In the genomic region with DNA sequence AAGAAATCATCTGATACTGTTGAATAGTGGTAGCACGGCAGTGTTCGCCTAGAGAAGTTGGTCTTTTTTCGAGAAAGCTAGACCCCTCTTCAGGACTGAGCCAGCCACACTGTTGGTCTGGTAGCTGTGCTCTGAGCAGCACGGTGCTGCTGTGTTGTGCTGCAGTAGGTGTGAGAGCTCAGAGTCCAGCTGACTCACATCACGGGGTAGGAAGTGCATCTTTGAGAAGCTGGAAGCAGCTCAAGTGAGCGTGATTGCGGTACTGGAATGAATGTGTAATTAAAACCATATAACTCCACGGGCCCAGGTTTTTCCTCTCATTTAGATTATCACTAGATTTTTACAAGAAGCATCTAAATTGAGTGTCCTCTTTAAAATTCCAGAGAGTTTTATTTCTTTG, we compare ENCODE assay signal across 18 mouse cellular contexts.
DNase-seq lines count a peak whose midpoint lies in the region; ATAC-seq lines count a peak whose summit lies in the region.
"Had no signal": no experiment of that assay in that cellular context is flagged by ENCODE, and none has a peak within 500 bp of the region (broad histone marks: within the 10 kb centered on the region; RNA-seq: fewer than 3 reads in every experiment).

No protein-coding gene starts in this region.

- no peak overlapping the region for H3K4me3 ChIP-seq in embryonic facial prominence, embryonic 14.5 days (ENCODE audit: low read depth, low read length)
- H3K4me3 ChIP-seq in embryonic facial prominence, embryonic 10.5 days, result no peak overlapping the region
- H3K4me3 ChIP-seq: embryonic facial prominence, embryonic 13.5 days; forebrain, embryonic 13.5 days; heart, embryonic 15.5 days; limb, embryonic 12.5 days; megakaryocyte, embryonic 14.5 days; neural tube, embryonic 15.5 days had no signal

- H3K4me2 ChIP-seq in embryonic facial prominence, embryonic 14.5 days (ENCODE audit: low read depth, low read length), result no peak overlapping the region
- H3K4me2 ChIP-seq: embryonic facial prominence, embryonic 13.5 days; forebrain, embryonic 13.5 days; heart, embryonic 15.5 days; limb, embryonic 12.5 days; neural tube, embryonic 15.5 days had no signal

- no peaks in the 10 kb centered on the region for H3K9me3 ChIP-seq in embryonic facial prominence, embryonic 14.5 days (ENCODE audit: control insufficient read depth, low read length)
- no peaks in the 10 kb centered on the region for H3K9me3 ChIP-seq in embryonic facial prominence, embryonic 10.5 days
- H3K9me3 ChIP-seq: embryonic facial prominence, embryonic 13.5 days; forebrain, embryonic 13.5 days; heart, embryonic 15.5 days; limb, embryonic 12.5 days; megakaryocyte, embryonic 14.5 days; neural tube, embryonic 15.5 days had no signal

- peaks cover 75% of the 10 kb centered on the region for H3K36me3 ChIP-seq in embryonic facial prominence, embryonic 14.5 days (ENCODE audit: control insufficient read depth, insufficient read depth, low read length)
- peaks cover 58% of the 10 kb centered on the region for H3K36me3 ChIP-seq in embryonic facial prominence, embryonic 10.5 days (replicated peaks)

- no peaks in the 10 kb centered on the region for H3K27me3 ChIP-seq in embryonic facial prominence, embryonic 14.5 days (replicated peaks; ENCODE audit: control insufficient read depth, insufficient read depth, low read length)
- H3K27me3 ChIP-seq in embryonic facial prominence, embryonic 10.5 days (replicated peaks; ENCODE audit: low read depth, poor library complexity, severe bottlenecking), result no peaks in the 10 kb centered on the region
- H3K27me3 ChIP-seq: embryonic facial prominence, embryonic 13.5 days; forebrain, embryonic 13.5 days; heart, embryonic 15.5 days; limb, embryonic 12.5 days; megakaryocyte, embryonic 14.5 days; neural tube, embryonic 15.5 days had no signal

- H3K4me1 ChIP-seq in embryonic facial prominence, embryonic 14.5 days (ENCODE audit: control insufficient read depth, insufficient read depth, low read length), result no peaks in the 10 kb centered on the region
- no peaks in the 10 kb centered on the region for H3K4me1 ChIP-seq in embryonic facial prominence, embryonic 10.5 days
- H3K4me1 ChIP-seq: embryonic facial prominence, embryonic 13.5 days; forebrain, embryonic 13.5 days; heart, embryonic 15.5 days; neural tube, embryonic 15.5 days had no signal

- no peak overlapping the region for H3K27ac ChIP-seq in embryonic facial prominence, embryonic 14.5 days (replicated peaks; ENCODE audit: low read depth, low read length)
- no peak overlapping the region for H3K27ac ChIP-seq in embryonic facial prominence, embryonic 10.5 days (replicated peaks)
- H3K27ac ChIP-seq: embryonic facial prominence, embryonic 13.5 days; forebrain, embryonic 13.5 days; heart, embryonic 15.5 days; hindbrain, postnatal 0 days; limb, embryonic 12.5 days; neural tube, embryonic 15.5 days had no signal

- DNase-seq in embryonic facial prominence, embryonic 14.5 days (ENCODE audit: low spot score), result peak; percentile 20
- DNase-seq in embryonic facial prominence, embryonic 10.5 days (ENCODE audit: low spot score), result no peak
- peak; percentile 25 for DNase-seq in layer of hippocampus, adult 11-12 months (ENCODE audit: low spot score)
- DNase-seq in layer of hippocampus, postnatal 10 days (ENCODE audit: low spot score in 2 of 2), result no peak
- peak; percentile 38 for DNase-seq in right cerebral cortex, postnatal 25 days
- no peak for DNase-seq in right cerebral cortex, postnatal 10 days (ENCODE audit: low spot score in 2 of 2)
- DNase-seq in adrenal gland, postnatal 10 days, result no peak
- no peak for DNase-seq in heart, postnatal 4 days
- DNase-seq: adrenal gland, adult 2 months; cerebellum, postnatal 36 days; lung, adult 2 months had no signal

- ATAC-seq in embryonic facial prominence, embryonic 14.5 days (ENCODE audit: low read depth), result no peak
- ATAC-seq: forebrain, embryonic 13.5 days; hindbrain, postnatal 0 days had no signal

- 62% methylated on average over 8 of the region's 8 CpGs for WGBS in embryonic facial prominence, embryonic 14.5 days
- 84% methylated on average over 8 of the region's 8 CpGs for WGBS in embryonic facial prominence, embryonic 10.5 days

- H3K9ac ChIP-seq in embryonic facial prominence, embryonic 14.5 days (ENCODE audit: low read depth, low read length), result no peak overlapping the region
- H3K9ac ChIP-seq: embryonic facial prominence, embryonic 13.5 days; forebrain, embryonic 13.5 days; heart, embryonic 15.5 days; limb, embryonic 12.5 days; neural tube, embryonic 15.5 days had no signal

Comparison
In these comparisons a context has a peak if more than half of its experiments do, and no peak if none do; other contexts are left out.
1. DNase-seq: peak in embryonic facial prominence, embryonic 14.5 days (single experiment), layer of hippocampus, adult 11-12 months (single experiment) and right cerebral cortex, postnatal 25 days (single experiment); none in embryonic facial prominence, embryonic 10.5 days (single experiment), layer of hippocampus, postnatal 10 days (0 of 2), right cerebral cortex, postnatal 10 days (0 of 2), adrenal gland, postnatal 10 days (single experiment) and heart, postnatal 4 days (single experiment).